Mouse (Mus musculus) G1E (cell line): ENCODE measurements around the gene Kif13a. TPM values are rescaled to one million over a fixed set of nuclear protein-coding genes. Genes with fewer than 3 reads are reported as not detected.

ENCODE experiments used
- ATAC-seq: 2 replicates; pipeline ENCODE4 v1.8.0; 2016; ENCODE audit warnings: mild to moderate bottlenecking; ENCODE audit not compliant: insufficient number of reproducible peaks, poor library complexity, low FRiP score, severe bottlenecking; ENCODE audit errors: extremely low read depth
- DNase-seq: peaks from one replicate; pipeline ENCODE4 v3.0.0; 2012; ENCODE audit warnings: low spot score
- H3K27me3 ChIP-seq: 2 replicates; pipeline ENCODE4 v1.6.1; 2012; ENCODE audit warnings: mild to moderate bottlenecking, low read length, inconsistent platforms; ENCODE audit not compliant: insufficient read depth
- H3K36me3 ChIP-seq: replicated peaks from 2 replicates; pipeline ENCODE3; 2012; ENCODE audit warnings: mild to moderate bottlenecking, inconsistent platforms
- H3K4me1 ChIP-seq: 2 replicates; pipeline ENCODE4 v1.6.1; 2012; ENCODE audit warnings: low read depth, low read length, inconsistent platforms, mixed read lengths; ENCODE audit not compliant: insufficient read depth
- H3K4me3 ChIP-seq: 2 replicates; pipeline ENCODE4 v1.5.1; 2012; ENCODE audit warnings: low read depth, mild to moderate bottlenecking, inconsistent platforms, low read length, moderate library complexity, mixed read lengths
- H3K9me3 ChIP-seq: replicated peaks from 2 replicates; pipeline ENCODE4 v1.6.1; 2012; ENCODE audit warnings: inconsistent platforms
- CTCF ChIP-seq: IDR thresholded peaks from 2 replicates; pipeline ENCODE4 v1.5.1; 2012; ENCODE audit warnings: low read depth, low read length, inconsistent platforms, mixed read lengths
- GATA1 ChIP-seq: IDR thresholded peaks from 2 replicates; pipeline ENCODE4 v1.6.1; 2012; ENCODE audit warnings: borderline replicate concordance, low read length, inconsistent platforms, mixed read lengths
- GATA2 ChIP-seq: IDR thresholded peaks from 2 replicates; pipeline ENCODE4 v1.6.1; 2012; ENCODE audit warnings: low read depth, low read length, inconsistent platforms, borderline replicate concordance
- POLR2AphosphoS5 ChIP-seq: IDR thresholded peaks from 2 replicates; pipeline ENCODE4 v1.6.1; 2012; ENCODE audit warnings: low read depth, low read length, inconsistent platforms; ENCODE audit not compliant: insufficient replicate concordance
- TAL1 ChIP-seq: conservative IDR thresholded peaks from 2 replicates; pipeline ENCODE4 v1.6.1; 2012; ENCODE audit warnings: low read depth, low read length, inconsistent platforms, mixed read lengths
- polyA plus RNA-seq: library from polyadenylated mRNA; stranded (reverse); fragments of >175 nt; gene quantifications from 2 replicates; pipeline ENCODE4 v1.2.3, GENCODE M21; 2012
- total RNA-seq, 2 experiments: library from RNA; stranded (forward) in 1 of 2; stranded (reverse) in 1 of 2; fragments of 200-1000 nt in 1 of 2; fragments of >200 nt in 1 of 2; fragmentation: Nextera tagmentation in 1 of 2; gene quantifications; 2 replicates each; pipeline ENCODE4 v1.2.3; 2014 to 2017

The Kif13a gene
- total and polyA plus RNA-seq, 3 experiments, result 0.16 TPM; not detected in 2

GRCm38 (mm10) chr13:46928404-46928803, 1.3 kb downstream of the Kif13a start:
- ATAC-seq (no peak), DNase-seq (no peak)
- Histone ChIP-seq H3K27me3 (peaks cover 2% of the 10 kb centered on the region), H3K4me1 (no peaks in the 10 kb centered on the region), H3K36me3 (no peaks in the 10 kb centered on the region), H3K4me3 (no peak overlapping the region), H3K9me3 (peaks cover 5% of the 10 kb centered on the region)
- TF ChIP-seq TAL1, result no peak

- H3K27me3 ChIP-seq, result peaks cover under 1% of the 10 kb centered on the region
- ATAC-seq, result no peak
- TF ChIP-seq GATA1 (no peak), POLR2AphosphoS5 (no peak), GATA2 (no peak), CTCF (no peak)
- no peak for DNase-seq
- H3K4me1 ChIP-seq, result no peaks in the 10 kb centered on the region
- peaks cover 5% of the 10 kb centered on the region for H3K9me3 ChIP-seq
- H3K36me3 ChIP-seq, result no peaks in the 10 kb centered on the region
- H3K4me3 ChIP-seq, result no peak overlapping the region
These were observed 4.0 kb downstream of the Kif13a start for GRCm38 (mm10) chr13:46925671-46926070.

GRCm38 (mm10) chr13:46921559-46921958, 8.1 kb downstream of the Kif13a start:
- no peaks in the 10 kb centered on the region for H3K36me3 ChIP-seq
- no peaks in the 10 kb centered on the region for H3K4me1 ChIP-seq
- ATAC-seq, result no peak
- H3K9me3 ChIP-seq, result no peaks in the 10 kb centered on the region
- no peak overlapping the region for H3K4me3 ChIP-seq
- H3K27me3 ChIP-seq, result no peaks in the 10 kb centered on the region
- TF ChIP-seq GATA1, result no peak
- no peak for TF ChIP-seq POLR2AphosphoS5
- no peak for TF ChIP-seq GATA2
- TF ChIP-seq TAL1, result no peak
- no peak for TF ChIP-seq CTCF
- no peak for DNase-seq

- Histone ChIP-seq H3K27me3 (no peaks in the 10 kb centered on the region), H3K4me3 (no peak overlapping the region), H3K4me1 (no peaks in the 10 kb centered on the region), H3K9me3 (no peaks in the 10 kb centered on the region), H3K36me3 (no peaks in the 10 kb centered on the region)
- DNase-seq (no peak), ATAC-seq (no peak)
- TF ChIP-seq POLR2AphosphoS5, result no peak
- TF ChIP-seq CTCF, result no peak
- no peak for TF ChIP-seq GATA2
These were observed 9.9 kb downstream of the Kif13a start for GRCm38 (mm10) chr13:46919797-46920196.

- no peaks in the 10 kb centered on the region for H3K27me3 ChIP-seq
- H3K4me1 ChIP-seq, result no peaks in the 10 kb centered on the region
- H3K4me3 ChIP-seq, result no peak overlapping the region
- DNase-seq (no peak), ATAC-seq (no peak)
- no peaks in the 10 kb centered on the region for H3K36me3 ChIP-seq
- no peaks in the 10 kb centered on the region for H3K9me3 ChIP-seq
- TF ChIP-seq CTCF (no peak), GATA2 (no peak), GATA1 (no peak)
These were observed 11.2 kb downstream of the Kif13a start for GRCm38 (mm10) chr13:46918509-46918908.

- no peaks in the 10 kb centered on the region for H3K27me3 ChIP-seq
- no peak for ATAC-seq
- H3K4me3 ChIP-seq, result no peak overlapping the region
- DNase-seq, result no peak
- TF ChIP-seq POLR2AphosphoS5, result no peak
- no peak for TF ChIP-seq GATA1
- no peak for TF ChIP-seq GATA2
- TF ChIP-seq CTCF, result no peak
- no peak for TF ChIP-seq TAL1
- H3K4me1 ChIP-seq, result no peaks in the 10 kb centered on the region
- no peaks in the 10 kb centered on the region for H3K9me3 ChIP-seq
- no peaks in the 10 kb centered on the region for H3K36me3 ChIP-seq
These were observed 17.7 kb downstream of the Kif13a start for GRCm38 (mm10) chr13:46911960-46912359.

GRCm38 (mm10) chr13:46911018-46911419, 18.6 kb downstream of the Kif13a start:
- Histone ChIP-seq H3K4me1 (no peaks in the 10 kb centered on the region), H3K4me3 (no peak overlapping the region), H3K27me3 (no peaks in the 10 kb centered on the region), H3K9me3 (no peaks in the 10 kb centered on the region), H3K36me3 (no peaks in the 10 kb centered on the region)
- TF ChIP-seq POLR2AphosphoS5 (no peak), GATA2 (no peak), TAL1 (no peak), GATA1 (no peak), CTCF (no peak)
- ATAC-seq (no peak), DNase-seq (no peak)
